Mouse (Mus musculus): ENCODE data around the gene Dlst. TPM values are rescaled to one million over a fixed set of nuclear protein-coding genes. Genes with fewer than 3 reads are reported as not detected.

Gene Dlst
- polyA plus RNA-seq, 2 experiments, result 59.2 to 73.7 TPM

DNA sequence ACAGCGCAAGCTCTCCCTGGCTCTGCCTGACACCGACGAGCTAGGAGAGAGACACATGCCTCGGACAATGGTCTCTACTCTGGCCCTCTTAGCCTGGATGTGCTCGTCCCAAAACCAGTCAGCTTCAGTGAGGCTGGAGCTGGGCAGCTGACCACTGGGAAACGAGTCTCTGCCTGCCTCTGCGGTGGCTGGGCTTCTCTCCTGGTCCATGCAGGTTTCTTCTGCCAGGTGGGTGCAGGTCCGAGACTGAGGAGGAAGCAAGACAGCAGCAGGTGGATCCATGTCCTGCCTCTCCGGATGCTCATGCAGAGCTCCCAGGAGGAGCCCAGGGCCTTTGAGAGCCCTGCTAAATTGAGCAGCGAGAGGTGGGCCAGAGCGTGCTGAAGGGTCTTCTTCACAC lies 15.5 kb upstream of the Dlst start:
- no peak for TF ChIP-seq CTCF (IDR thresholded peaks at IDR 0.05; ENCODE audit: low read depth)
- no peak for TF ChIP-seq EP300 (IDR thresholded peaks at IDR 0.05; ENCODE audit: low read depth)
- Histone ChIP-seq H3K9me3 (ENCODE audit: control insufficient read depth, low read length) (no peaks in the 10 kb centered on the region), H3K27me3 (ENCODE audit: control insufficient read depth, insufficient read depth, low read length) (no peaks in the 10 kb centered on the region), H3K4me3 (ENCODE audit: insufficient read depth in 1 of 2, low read depth in 2 of 2, low read length in 2 of 2) (no peak overlapping the region), H3K4me2 (ENCODE audit: low read depth) (no peak overlapping the region), H3K9ac (replicated peaks) (no peak overlapping the region), H3K36me3 (replicated peaks; ENCODE audit: control insufficient read depth, insufficient read depth, low read depth) (no peaks in the 10 kb centered on the region), H3K4me1 (replicated peaks; ENCODE audit: control insufficient read depth in 2 of 2, insufficient read depth in 2 of 2, low read length in 1 of 2) (peaks cover 4 to 17% of the 10 kb centered on the region in 2 experiments; a peak in 2 of 4 replicates), H3K27ac (no peak overlapping the region)
- ATAC-seq (ENCODE audit: insufficient read depth) (no peak), DNase-seq (ENCODE audit: low read depth in 3 of 3, low spot score in 3 of 3) (no peak)
- 82% methylated on average over 11 of the region's 11 CpGs for WGBS (ENCODE audit: insufficient replicate concordance)

DNA sequence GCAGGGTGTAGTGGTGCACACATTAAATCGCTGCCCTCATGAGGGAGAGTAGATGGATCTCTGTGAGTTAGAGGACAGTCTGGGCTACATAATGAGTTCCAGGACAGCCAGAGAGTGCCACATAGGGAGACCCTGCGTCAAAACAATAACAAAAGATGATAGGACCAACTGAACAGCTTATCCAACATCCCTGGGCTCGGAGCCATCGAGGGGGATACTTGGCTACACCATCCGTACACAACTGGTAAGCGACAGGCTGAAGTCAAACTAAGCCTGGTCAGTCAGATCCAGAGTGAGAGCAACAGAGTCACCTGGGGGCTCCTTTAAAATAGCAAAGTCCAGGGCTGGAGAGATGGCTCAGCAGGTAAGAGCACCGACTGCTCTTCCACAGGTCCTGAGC lies 14.8 kb upstream of the Dlst start:
- no peak for ATAC-seq (ENCODE audit: insufficient read depth)
- WGBS (ENCODE audit: insufficient replicate concordance), result 80% methylated on average over 7 of the region's 7 CpGs
- no peak overlapping the region for H3K4me3 ChIP-seq (ENCODE audit: insufficient read depth in 1 of 2, low read depth in 2 of 2, low read length in 2 of 2)

DNA sequence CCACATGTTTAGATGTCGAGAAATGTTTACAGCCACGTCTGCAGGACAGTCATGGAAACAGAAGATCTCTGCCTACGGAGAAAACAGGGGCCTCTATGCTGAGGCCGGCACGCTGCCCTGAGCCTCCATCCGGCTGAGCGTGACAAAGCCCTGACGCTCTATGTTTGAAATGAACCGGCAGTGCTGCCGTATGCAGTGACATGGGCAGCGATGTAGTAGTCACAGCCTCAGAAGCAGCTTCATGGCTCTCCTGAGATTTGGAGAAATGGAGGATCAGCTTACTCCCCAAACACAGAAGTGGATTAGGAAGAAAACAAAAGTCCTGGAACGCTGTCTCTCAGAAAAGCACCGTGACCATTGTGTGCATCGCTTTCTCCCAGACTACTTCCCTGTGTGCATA lies 9.6 kb upstream of the Dlst start:
- 80% methylated on average over 14 of the region's 14 CpGs for WGBS (ENCODE audit: insufficient replicate concordance)

More for the DNA sequence above, 14.8 kb upstream of the Dlst start:
- no peak overlapping the region for H3K27ac ChIP-seq
- peaks cover 3 to 12% of the 10 kb centered on the region in 2 experiments; a peak in 2 of 4 replicates for H3K4me1 ChIP-seq (replicated peaks; ENCODE audit: control insufficient read depth in 2 of 2, insufficient read depth in 2 of 2, low read length in 1 of 2)
- H3K27me3 ChIP-seq (ENCODE audit: control insufficient read depth, insufficient read depth, low read length), result no peaks in the 10 kb centered on the region
- no peaks in the 10 kb centered on the region for H3K9me3 ChIP-seq (ENCODE audit: control insufficient read depth, low read length)
- no peak for TF ChIP-seq EP300 (IDR thresholded peaks at IDR 0.05; ENCODE audit: low read depth)
- TF ChIP-seq CTCF (IDR thresholded peaks at IDR 0.05; ENCODE audit: low read depth), result no peak
- no peak for DNase-seq (ENCODE audit: low read depth in 3 of 3, low spot score in 3 of 3)
- H3K9ac ChIP-seq (replicated peaks), result no peak overlapping the region
- H3K36me3 ChIP-seq (replicated peaks; ENCODE audit: control insufficient read depth, insufficient read depth, low read depth), result no peaks in the 10 kb centered on the region
- no peak overlapping the region for H3K4me2 ChIP-seq (ENCODE audit: low read depth)

DNA sequence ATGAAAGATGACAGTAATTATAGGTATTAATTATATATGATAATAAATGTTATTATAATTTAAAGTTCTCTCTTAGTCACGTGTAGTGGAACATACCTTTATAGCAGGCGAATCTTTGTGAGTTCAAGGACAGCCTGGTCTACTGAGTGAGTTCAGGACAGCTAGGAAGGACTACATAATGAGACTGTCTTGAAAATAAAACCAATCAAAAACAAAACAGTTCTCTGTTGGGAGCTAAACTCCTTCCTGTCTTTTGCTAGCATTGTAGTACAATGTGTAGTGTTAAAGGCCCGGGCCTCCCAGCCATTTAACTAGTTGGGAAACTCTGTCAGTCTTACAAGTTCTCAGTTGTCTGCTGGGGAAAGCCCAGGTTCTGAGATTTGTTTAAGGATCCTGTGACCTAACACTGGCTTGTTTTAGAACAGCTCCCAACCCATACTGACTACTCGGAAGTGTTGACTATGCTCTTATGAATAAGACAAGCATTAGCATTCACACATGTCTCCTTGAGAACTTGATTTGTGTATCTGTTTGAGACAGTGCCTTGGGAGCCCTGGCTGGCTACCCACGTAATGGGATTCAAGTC lies 9.0 kb upstream of the Dlst start:
- H3K27ac ChIP-seq, result no peak overlapping the region
- no peaks in the 10 kb centered on the region for H3K9me3 ChIP-seq (ENCODE audit: control insufficient read depth, low read length)
- TF ChIP-seq CTCF (IDR thresholded peaks at IDR 0.05; ENCODE audit: low read depth) (no peak), EP300 (IDR thresholded peaks at IDR 0.05; ENCODE audit: low read depth) (no peak)
- no peak overlapping the region for H3K4me2 ChIP-seq (ENCODE audit: low read depth)
- no peak overlapping the region for H3K9ac ChIP-seq (replicated peaks)
- 72% methylated on average over 5 of the region's 5 CpGs for WGBS (ENCODE audit: insufficient replicate concordance)
- DNase-seq (ENCODE audit: low read depth in 3 of 3, low spot score in 3 of 3), result no peak
- no peak overlapping the region for H3K4me3 ChIP-seq (ENCODE audit: insufficient read depth in 1 of 2, low read depth in 2 of 2, low read length in 2 of 2)
- peaks cover 0 to 6% of the 10 kb centered on the region in 2 experiments; a peak in 2 of 4 replicates for H3K4me1 ChIP-seq (replicated peaks; ENCODE audit: control insufficient read depth in 2 of 2, insufficient read depth in 2 of 2, low read length in 1 of 2)
- H3K36me3 ChIP-seq (replicated peaks; ENCODE audit: control insufficient read depth, insufficient read depth, low read depth), result no peaks in the 10 kb centered on the region
- H3K27me3 ChIP-seq (ENCODE audit: control insufficient read depth, insufficient read depth, low read length), result no peaks in the 10 kb centered on the region
- no peak for ATAC-seq (ENCODE audit: insufficient read depth)

More for the DNA sequence above, 9.6 kb upstream of the Dlst start:
- Histone ChIP-seq H3K4me2 (ENCODE audit: low read depth) (no peak overlapping the region), H3K9me3 (ENCODE audit: control insufficient read depth, low read length) (no peaks in the 10 kb centered on the region), H3K4me3 (ENCODE audit: insufficient read depth in 1 of 2, low read depth in 2 of 2, low read length in 2 of 2) (no peak overlapping the region), H3K27me3 (ENCODE audit: control insufficient read depth, insufficient read depth, low read length) (no peaks in the 10 kb centered on the region), H3K9ac (replicated peaks) (no peak overlapping the region), H3K4me1 (replicated peaks; ENCODE audit: control insufficient read depth in 2 of 2, insufficient read depth in 2 of 2, low read length in 1 of 2) (peaks cover 0 to 5% of the 10 kb centered on the region in 2 experiments; a peak in 2 of 4 replicates), H3K36me3 (replicated peaks; ENCODE audit: control insufficient read depth, insufficient read depth, low read depth) (no peaks in the 10 kb centered on the region), H3K27ac (no peak overlapping the region)
- DNase-seq (ENCODE audit: low read depth in 3 of 3, low spot score in 3 of 3), result no peak
- no peak for ATAC-seq (ENCODE audit: insufficient read depth)
- TF ChIP-seq EP300 (IDR thresholded peaks at IDR 0.05; ENCODE audit: low read depth) (no peak), CTCF (IDR thresholded peaks at IDR 0.05; ENCODE audit: low read depth) (no peak)

DNA sequence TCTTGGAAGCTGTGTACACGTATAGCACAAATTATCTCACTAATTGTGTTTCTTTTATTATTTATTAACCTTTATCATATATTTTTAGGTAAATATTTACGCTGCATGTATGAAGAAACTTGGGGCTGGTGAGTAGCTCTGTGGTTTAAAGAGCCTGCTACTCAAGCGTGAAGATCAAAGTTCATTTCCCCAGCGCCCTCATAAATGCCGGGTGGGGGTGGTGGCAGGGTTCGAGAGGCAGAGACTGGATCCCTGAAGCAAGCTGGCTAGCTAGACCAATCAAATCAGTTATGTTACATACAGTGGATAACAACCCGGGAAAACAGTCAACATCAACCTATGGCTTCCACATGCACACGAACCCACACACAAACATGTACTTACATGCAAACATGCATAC lies 7.5 kb upstream of the Dlst start:
- H3K9ac ChIP-seq (replicated peaks), result no peak overlapping the region
- DNase-seq (ENCODE audit: low read depth in 3 of 3, low spot score in 3 of 3), result no peak
- TF ChIP-seq CTCF (IDR thresholded peaks at IDR 0.05; ENCODE audit: low read depth) (no peak), EP300 (IDR thresholded peaks at IDR 0.05; ENCODE audit: low read depth) (no peak)
- H3K4me2 ChIP-seq (ENCODE audit: low read depth), result no peak overlapping the region
- WGBS (ENCODE audit: insufficient replicate concordance), result 68% methylated on average over 8 of the region's 8 CpGs
- peaks cover 0 to 5% of the 10 kb centered on the region in 2 experiments; a peak in 1 of 4 replicates for H3K4me1 ChIP-seq (replicated peaks; ENCODE audit: control insufficient read depth in 2 of 2, insufficient read depth in 2 of 2, low read length in 1 of 2)
- H3K4me3 ChIP-seq (ENCODE audit: insufficient read depth in 1 of 2, low read depth in 2 of 2, low read length in 2 of 2), result no peak overlapping the region
- H3K9me3 ChIP-seq (ENCODE audit: control insufficient read depth, low read length), result no peaks in the 10 kb centered on the region
- H3K27me3 ChIP-seq (ENCODE audit: control insufficient read depth, insufficient read depth, low read length), result no peaks in the 10 kb centered on the region
- no peak overlapping the region for H3K27ac ChIP-seq
- ATAC-seq (ENCODE audit: insufficient read depth), result no peak
- H3K36me3 ChIP-seq (replicated peaks; ENCODE audit: control insufficient read depth, insufficient read depth, low read depth), result no peaks in the 10 kb centered on the region
